In genomic region chr11:78175771-78176401, GRCm38 (mm10) we compare ENCODE assay signal across 8 mouse cellular contexts. TPM values are rescaled to one million over a fixed set of nuclear protein-coding genes. Genes with fewer than 3 reads are reported as not detected.
DNase-seq lines count a peak whose midpoint lies in the region; ATAC-seq and TF ChIP-seq lines count a peak whose summit lies in the region.

No protein-coding gene starts in this region.

- peak; percentile 56; the same call in 1 of the 2 replicates for TF ChIP-seq EP300 in CH12.LX (IDR thresholded peaks at IDR 0.05; ENCODE audit: low read length)

- in situ Hi-C loops in CH12.LX (cut with MboI; ENCODE audit: low pct_ligation_motif_present, low pct_unique_long_range_greater_than_20kb, low sequenced_read_pairs), result loop anchor here (5.0 to 10.0 kb wide), 3 partner anchors 119 to 349 kb away; no protein-coding TSS in a partner anchor

- no peaks in the 10 kb centered on the region for H3K9me3 ChIP-seq in heart, embryonic 11.5 days (replicated peaks; ENCODE audit: control insufficient read depth, low read length)
- peaks cover 2% of the 10 kb centered on the region for H3K9me3 ChIP-seq in CH12.LX (replicated peaks; ENCODE audit: low read length)
- H3K9me3 ChIP-seq in forebrain, embryonic 10.5 days, result no peaks in the 10 kb centered on the region
- H3K9me3 ChIP-seq in liver, embryonic 15.5 days (replicated peaks), result no peaks in the 10 kb centered on the region

- peak overlapping the region; percentile 91 for H3K4me2 ChIP-seq in heart, embryonic 11.5 days
- peak overlapping the region; percentile 73 for H3K4me2 ChIP-seq in CH12.LX (ENCODE audit: insufficient read depth, low read depth, poor library complexity, severe bottlenecking)
- peak overlapping the region; percentile 96 for H3K4me2 ChIP-seq in liver, embryonic 15.5 days

- no peak for ATAC-seq in heart, embryonic 11.5 days (replicated peaks; ENCODE audit: insufficient number of reproducible peaks, low FRiP score, low TSS enrichment)
- no peak; the same call in 1 of the 2 replicates for ATAC-seq in liver, embryonic 15.5 days (ENCODE audit: insufficient read depth)

- peak overlapping the region; percentile 97; the same call in 1 of the 2 replicates for H3K27ac ChIP-seq in heart, embryonic 11.5 days (ENCODE audit: low read depth, low read length)
- H3K27ac ChIP-seq in CH12.LX (ENCODE audit: insufficient read depth, low read depth), result peak overlapping the region; percentile 94
- H3K27ac ChIP-seq in forebrain, embryonic 10.5 days, result peak overlapping the region; percentile 93
- peak overlapping the region; percentile 100 for H3K27ac ChIP-seq in liver, embryonic 15.5 days (replicated peaks)

- H3K27me3 ChIP-seq in heart, embryonic 11.5 days (ENCODE audit: control insufficient read depth, insufficient read depth, low read length), result no peaks in the 10 kb centered on the region
- no peaks in the 10 kb centered on the region for H3K27me3 ChIP-seq in CH12.LX (replicated peaks)
- H3K27me3 ChIP-seq in forebrain, embryonic 10.5 days (ENCODE audit: poor library complexity, severe bottlenecking), result no peaks in the 10 kb centered on the region
- no peaks in the 10 kb centered on the region for H3K27me3 ChIP-seq in liver, embryonic 15.5 days

- H3K4me1 ChIP-seq in heart, embryonic 11.5 days (ENCODE audit: control insufficient read depth, insufficient read depth, low read length), result peaks cover 23% of the 10 kb centered on the region
- H3K4me1 ChIP-seq in CH12.LX (ENCODE audit: control insufficient read depth in 1 of 2, insufficient read depth in 2 of 2), result peaks cover 7 to 64% of the 10 kb centered on the region in 2 experiments
- peaks cover 60% of the 10 kb centered on the region for H3K4me1 ChIP-seq in forebrain, embryonic 10.5 days
- H3K4me1 ChIP-seq in liver, embryonic 15.5 days (replicated peaks), result peaks cover 67% of the 10 kb centered on the region

- TF ChIP-seq RAD21 in CH12.LX (IDR thresholded peaks at IDR 0.05; ENCODE audit: low read depth, low read length), result no peak; the same call in 1 of the 2 replicates

- peak overlapping the region; percentile 69 for H3K4me3 ChIP-seq in heart, embryonic 11.5 days (ENCODE audit: low read depth, low read length)
- H3K4me3 ChIP-seq in CH12.LX (replicated peaks in 1 of 3; ENCODE audit: low read depth in 2 of 3, low read length in 2 of 3, poor library complexity in 1 of 3), result peak overlapping the region; percentile 65 to 72 (median 66)
- peak overlapping the region; percentile 61 for H3K4me3 ChIP-seq in forebrain, embryonic 10.5 days
- peak overlapping the region; percentile 91 for H3K4me3 ChIP-seq in liver, embryonic 15.5 days (replicated peaks)

- TF ChIP-seq CTCF in CH12.LX (conservative IDR thresholded peaks at IDR 0.05 in 1 of 2, IDR thresholded peaks at IDR 0.05 in 1 of 2; ENCODE audit: low read depth in 2 of 2, low read length in 2 of 2), result peak; percentile 10 to 66; a peak in 2 of 4 replicates

- dilution Hi-C loops in CH12.LX (cut with MboI; ENCODE audit: extremely low pct_ligation_motif_present, extremely low pct_unique_long_range_greater_than_20kb, low sequenced_read_pairs), result no loop called here

- WGBS in heart, embryonic 11.5 days (ENCODE audit: insufficient replicate concordance), result 2% methylated on average over 9 of the region's 10 CpGs
- WGBS in forebrain, embryonic 10.5 days, result 8% methylated on average over 9 of the region's 10 CpGs
- WGBS in liver, embryonic 15.5 days (ENCODE audit: insufficient replicate concordance), result 3% methylated on average over 9 of the region's 10 CpGs

- H3K9ac ChIP-seq in heart, embryonic 11.5 days (ENCODE audit: low read depth, low read length), result peak overlapping the region; percentile 80
- no peak overlapping the region for H3K9ac ChIP-seq in CH12.LX (ENCODE audit: insufficient read depth, low read depth)
- H3K9ac ChIP-seq in liver, embryonic 15.5 days, result peak overlapping the region; percentile 96

- H3K79me2 ChIP-seq in CH12.LX (replicated peaks; ENCODE audit: control insufficient read depth, extremely low read depth, insufficient read depth, poor library complexity, severe bottlenecking), result peaks cover 15% of the 10 kb centered on the region

- peaks cover 15% of the 10 kb centered on the region for H3K36me3 ChIP-seq in heart, embryonic 11.5 days (ENCODE audit: control insufficient read depth, insufficient read depth, low read length)
- peaks cover 17 to 39% of the 10 kb centered on the region in 2 experiments for H3K36me3 ChIP-seq in CH12.LX (replicated peaks in 1 of 2; ENCODE audit: control insufficient read depth in 1 of 2, insufficient read depth in 1 of 2, low read length in 1 of 2)
- peaks cover 32% of the 10 kb centered on the region for H3K36me3 ChIP-seq in forebrain, embryonic 10.5 days (replicated peaks)
- H3K36me3 ChIP-seq in liver, embryonic 15.5 days (replicated peaks), result peaks cover 15% of the 10 kb centered on the region

- intact Hi-C loops in heart, postnatal 14 days (cut with DNase I), result loop anchor here (2.0 to 5.0 kb wide), 2 partner anchors 157 to 349 kb away; no protein-coding TSS in a partner anchor

- TF ChIP-seq POLR2A in CH12.LX (IDR thresholded peaks at IDR 0.05; ENCODE audit: low read depth, low read length), result no peak

- DNase-seq in heart, postnatal 14 days, result no peak
- peak; percentile 74 for DNase-seq in CH12.LX (ENCODE audit: extremely low read depth)
- DNase-seq in forebrain, embryonic 10.5 days (ENCODE audit: extremely low spot score, low spot score), result no peak
- no peak for DNase-seq in adrenal gland, postnatal 4 days (ENCODE audit: low spot score in 2 of 2)
- DNase-seq in embryo, embryonic 9.5 days (ENCODE audit: extremely low spot score), result no peak
- no peak for DNase-seq in cerebellum, adult 9-10 months

TF ChIP-seq in CH12.LX, 34 proteins besides CTCF, POLR2A, EP300 and RAD21 (continues in another document):
- TF ChIP-seq KAT2A (IDR thresholded peaks at IDR 0.05; ENCODE audit: insufficient replicate concordance, low read length) (no peak), SIN3A (IDR thresholded peaks at IDR 0.05; ENCODE audit: low read length) (no peak), SMC3 (IDR thresholded peaks at IDR 0.05; ENCODE audit: low read depth, low read length) (peak; percentile 27), ZNF384 (IDR thresholded peaks at IDR 0.05; ENCODE audit: low read depth, low read length) (peak; percentile 79), MEF2A (IDR thresholded peaks at IDR 0.05; ENCODE audit: borderline replicate concordance, low read depth, low read length) (peak; percentile 95), USF1 (IDR thresholded peaks at IDR 0.05; ENCODE audit: low read depth, low read length) (no peak), RCOR1 (conservative IDR thresholded peaks at IDR 0.05; ENCODE audit: low read depth, low read length) (no peak), TBP (conservative IDR thresholded peaks at IDR 0.05; ENCODE audit: low read depth, low read length) (no peak), NRF1 (IDR thresholded peaks at IDR 0.05; ENCODE audit: low read depth, low read length) (no peak)

RNA-seq across cellular contexts. Expression of gene Nek8, which starts 0.6 kb away (rescaled TPM):
- 9.9 and 10.6 TPM in 2 replicates for polyA plus RNA-seq in heart, embryonic 11.5 days (2014; fragmentation: Nextera tagmentation; extraction: Ambion mirVana)
- 1 to 10 TPM; 4.8 to 6.2 TPM for total RNA-seq in heart, postnatal 14 days (2021)
- total RNA-seq in CH12.LX (2012; rRNA removed) (6.7 and 7.4 TPM in 2 replicates), CH12.LX (2014; rRNA removed) (6.1 and 7.1 TPM in 2 replicates)
- polyA plus RNA-seq in CH12.LX (2012; ENCODE audit: insufficient read length, low read depth), result 8.3 and 9.9 TPM in 2 replicates
- 10.6 and 11.7 TPM in 2 replicates for polyA plus RNA-seq in forebrain, embryonic 10.5 days (2016; fragmentation: Nextera tagmentation; extraction: Ambion mirVana)
- 8.1 and 11.4 TPM in 2 replicates for polyA plus RNA-seq in liver, embryonic 15.5 days (2015; fragmentation: Nextera tagmentation; extraction: Ambion mirVana)
- total RNA-seq in adrenal gland, postnatal 4 days (2021), result 10 to 100 TPM; 16.3 to 16.5 TPM

RNA-seq across cellular contexts. Expression of gene Tlcd1, which starts 0.6 kb away (rescaled TPM):
- 16.1 and 16.3 TPM in 2 replicates for polyA plus RNA-seq in heart, embryonic 11.5 days (2014; fragmentation: Nextera tagmentation; extraction: Ambion mirVana)
- 1 to 10 TPM; 6.5 to 7.6 TPM for total RNA-seq in heart, postnatal 14 days (2021)
- total RNA-seq in CH12.LX (2012; rRNA removed), result 16.4 and 20.3 TPM in 2 replicates
- total RNA-seq in CH12.LX (2014; rRNA removed), result 18.2 and 20.3 TPM in 2 replicates
- polyA plus RNA-seq in CH12.LX (2012; ENCODE audit: insufficient read length, low read depth), result 15.6 and 19.1 TPM in 2 replicates
- 10.0 and 11.3 TPM in 2 replicates for polyA plus RNA-seq in forebrain, embryonic 10.5 days (2016; fragmentation: Nextera tagmentation; extraction: Ambion mirVana)
- 43.3 and 44.5 TPM in 2 replicates for polyA plus RNA-seq in liver, embryonic 15.5 days (2015; fragmentation: Nextera tagmentation; extraction: Ambion mirVana)
- 10 to 100 TPM; 45.2 to 46.9 TPM for total RNA-seq in adrenal gland, postnatal 4 days (2021)

RNA-seq across cellular contexts. Expression of gene Rpl23a, which starts 7.5 kb away (rescaled TPM):
- 1,064 and 1,178 TPM in 2 replicates for polyA plus RNA-seq in heart, embryonic 11.5 days (2014; fragmentation: Nextera tagmentation; extraction: Ambion mirVana)
- total RNA-seq in heart, postnatal 14 days (2021), result 100 to 1,000 TPM; 776 to 812 TPM
- 3,714 and 3,939 TPM in 2 replicates for total RNA-seq in CH12.LX (2012; rRNA removed)
- total RNA-seq in CH12.LX (2014; rRNA removed), result 3,235 and 3,361 TPM in 2 replicates
- polyA plus RNA-seq in CH12.LX (2012; ENCODE audit: insufficient read length, low read depth), result 2,992 and 3,119 TPM in 2 replicates
- 1,073 and 1,096 TPM in 2 replicates for polyA plus RNA-seq in forebrain, embryonic 10.5 days (2016; fragmentation: Nextera tagmentation; extraction: Ambion mirVana)
- 569 and 671 TPM in 2 replicates for polyA plus RNA-seq in liver, embryonic 15.5 days (2015; fragmentation: Nextera tagmentation; extraction: Ambion mirVana)
- total RNA-seq in adrenal gland, postnatal 4 days (2021), result 1,000 to 10,000 TPM; 2,039 to 2,132 TPM

RNA-seq across cellular contexts. Expression of gene Traf4, which starts 10.5 kb away (rescaled TPM):
- 34.2 and 38.4 TPM in 2 replicates for polyA plus RNA-seq in heart, embryonic 11.5 days (2014; fragmentation: Nextera tagmentation; extraction: Ambion mirVana)
- total RNA-seq in heart, postnatal 14 days (2021), result 10 to 100 TPM; 10.3 to 11.2 TPM
- total RNA-seq in CH12.LX (2012; rRNA removed) (47.9 and 55.9 TPM in 2 replicates), CH12.LX (2014; rRNA removed) (17.1 and 20.8 TPM in 2 replicates)
- polyA plus RNA-seq in CH12.LX (2012; ENCODE audit: insufficient read length, low read depth), result 52.9 and 68.7 TPM in 2 replicates
- polyA plus RNA-seq in forebrain, embryonic 10.5 days (2016; fragmentation: Nextera tagmentation; extraction: Ambion mirVana), result 97.6 and 104 TPM in 2 replicates
- polyA plus RNA-seq in liver, embryonic 15.5 days (2015; fragmentation: Nextera tagmentation; extraction: Ambion mirVana), result 27.5 and 32.4 TPM in 2 replicates
- 10 to 100 TPM; 42.7 to 46.5 TPM for total RNA-seq in adrenal gland, postnatal 4 days (2021)

RNA-seq across cellular contexts. Expression of gene Rab34, which starts 12.3 kb away (rescaled TPM):
- polyA plus RNA-seq in heart, embryonic 11.5 days (2014; fragmentation: Nextera tagmentation; extraction: Ambion mirVana), result 62.2 and 62.5 TPM in 2 replicates
- 10 to 100 TPM; 14.2 to 17.8 TPM for total RNA-seq in heart, postnatal 14 days (2021)
- total RNA-seq in CH12.LX (2012; rRNA removed), result 0.17 and 0.25 TPM in 2 replicates
- total RNA-seq in CH12.LX (2014; rRNA removed), result 0.50 TPM in 1 of 2 replicates, not detected in the other
- 0.49 and 1.4 TPM in 2 replicates for polyA plus RNA-seq in CH12.LX (2012; ENCODE audit: insufficient read length, low read depth)
- polyA plus RNA-seq in forebrain, embryonic 10.5 days (2016; fragmentation: Nextera tagmentation; extraction: Ambion mirVana), result 70.7 and 73.3 TPM in 2 replicates
- 15.2 and 16.3 TPM in 2 replicates for polyA plus RNA-seq in liver, embryonic 15.5 days (2015; fragmentation: Nextera tagmentation; extraction: Ambion mirVana)
- 100 to 1,000 TPM; 120 to 124 TPM for total RNA-seq in adrenal gland, postnatal 4 days (2021)
